Mouse (Mus musculus): ENCODE results near the gene Ube2i. TPM values are rescaled to one million over a fixed set of nuclear protein-coding genes. Genes with fewer than 3 reads are reported as not detected.
"Not testable (repeated sequence)": the region's sequence is repeated elsewhere in the genome, so short reads cannot be mapped to it uniquely, and the experiment has no call there.

Ube2i gene
- polyA plus RNA-seq, 1 experiment, result 102 TPM

DNA sequence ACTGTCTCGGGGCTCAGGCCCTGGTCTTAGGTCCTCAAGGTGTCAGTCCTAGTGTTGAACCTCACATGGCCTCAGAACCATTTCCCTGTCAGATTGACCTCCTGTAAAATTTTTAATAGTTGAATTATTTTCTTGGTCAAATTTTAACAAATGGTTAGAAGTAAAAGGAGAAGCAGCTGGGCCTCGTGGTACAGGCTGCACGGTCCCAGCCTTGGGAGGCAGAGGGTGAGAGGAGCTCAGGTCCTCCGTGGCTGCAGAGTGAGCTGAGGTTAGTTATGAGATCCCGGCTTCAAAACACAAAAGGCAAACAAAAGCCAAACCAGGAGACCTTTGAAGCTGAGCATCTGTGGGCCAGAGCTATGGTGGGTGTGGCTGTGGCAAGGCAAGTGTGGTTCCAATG is 46.4 kb downstream of the Ube2i start:
- Histone ChIP-seq H3K4me1 (ENCODE audit: control insufficient read depth, insufficient read depth, insufficient read length) (peaks cover 22% of the 10 kb centered on the region), H3K36me3 (ENCODE audit: control insufficient read depth, insufficient read depth, low read length) (peaks cover 22% of the 10 kb centered on the region), H3K27ac (ENCODE audit: insufficient read depth, low read length) (no peak overlapping the region), H3K4me3 (ENCODE audit: extremely low read depth, insufficient read depth, insufficient read length) (no peak overlapping the region), H3K27me3 (ENCODE audit: control insufficient read depth, insufficient read depth, low read length) (no peaks in the 10 kb centered on the region)
- DNase-seq (ENCODE audit: low read depth in 1 of 2, low spot score in 2 of 2), result no peak
- WGBS, result 80% methylated on average over 5 of the region's 5 CpGs
- TF ChIP-seq CTCF (IDR thresholded peaks at IDR 0.05; ENCODE audit: extremely low read depth, insufficient read depth, insufficient read length, insufficient replicate concordance) (no peak), POLR2A (IDR thresholded peaks at IDR 0.05; ENCODE audit: low read depth, low read length) (no peak)

DNA sequence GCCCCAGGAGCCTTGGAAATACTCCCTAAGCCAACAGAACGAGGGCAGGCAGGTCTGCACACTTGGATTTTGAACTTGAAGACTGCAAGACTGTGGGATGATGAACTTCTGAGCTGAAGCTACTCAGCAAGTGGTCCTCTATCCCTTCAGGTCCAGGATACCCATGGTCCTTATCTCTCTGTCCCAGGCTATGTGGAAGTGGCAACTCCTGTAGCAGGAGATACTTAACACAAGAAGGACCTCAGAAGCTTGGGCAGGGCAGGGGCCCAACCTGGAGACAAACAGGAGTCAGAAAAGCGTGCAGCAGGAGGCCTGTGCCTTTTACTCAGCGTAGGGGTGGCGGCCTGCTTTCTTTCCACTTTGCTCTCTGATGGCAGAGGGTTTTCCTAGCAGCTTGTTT is 48.8 kb downstream of the Ube2i start:
- H3K36me3 ChIP-seq (ENCODE audit: control insufficient read depth, insufficient read depth, low read length), result peaks cover 14% of the 10 kb centered on the region
- peaks cover 30% of the 10 kb centered on the region for H3K4me1 ChIP-seq (ENCODE audit: control insufficient read depth, insufficient read depth, insufficient read length)
- TF ChIP-seq CTCF (IDR thresholded peaks at IDR 0.05; ENCODE audit: extremely low read depth, insufficient read depth, insufficient read length, insufficient replicate concordance) (no peak), POLR2A (IDR thresholded peaks at IDR 0.05; ENCODE audit: low read depth, low read length) (no peak)
- H3K27me3 ChIP-seq (ENCODE audit: control insufficient read depth, insufficient read depth, low read length), result no peaks in the 10 kb centered on the region
- no peak overlapping the region for H3K4me3 ChIP-seq (ENCODE audit: extremely low read depth, insufficient read depth, insufficient read length)
- DNase-seq (ENCODE audit: low read depth in 1 of 2, low spot score in 2 of 2), result no peak
- WGBS, result 88% methylated on average over 4 of the region's 4 CpGs
- no peak overlapping the region for H3K27ac ChIP-seq (ENCODE audit: insufficient read depth, low read length)

DNA sequence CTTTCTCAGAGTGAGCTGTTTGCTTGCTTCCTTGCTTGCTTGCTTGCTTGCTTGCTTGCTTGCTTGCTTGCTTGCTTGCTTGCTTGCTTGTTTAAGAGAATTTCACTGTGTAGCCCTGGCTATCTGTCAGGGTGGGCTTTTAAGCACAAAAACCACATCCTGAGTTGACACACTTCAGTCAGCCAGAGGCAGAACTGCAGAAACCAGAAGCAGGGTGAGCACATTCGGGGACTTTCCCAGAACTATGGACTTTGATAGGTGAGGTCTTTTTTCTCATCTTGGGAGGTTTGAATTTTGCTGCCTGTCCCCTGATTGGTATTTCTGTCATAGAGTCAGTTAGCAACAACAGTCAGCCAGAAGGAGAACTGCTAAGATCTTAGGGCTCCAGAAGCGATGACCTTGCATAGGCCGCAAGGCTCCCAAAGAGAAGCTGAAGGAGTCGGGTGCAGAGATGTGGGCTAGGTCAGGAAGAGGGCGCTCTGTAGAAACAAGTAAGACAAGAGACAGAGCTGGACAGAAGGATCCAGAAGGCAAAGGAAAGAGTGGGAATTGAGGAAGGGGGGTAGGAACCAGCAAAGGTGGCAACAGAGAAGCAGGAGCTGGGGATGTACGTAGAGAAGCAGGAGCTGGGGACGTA is 49.7 kb downstream of the Ube2i start:
- H3K4me1 ChIP-seq (ENCODE audit: control insufficient read depth, insufficient read depth, insufficient read length), result peaks cover 34% of the 10 kb centered on the region
- H3K27ac ChIP-seq (ENCODE audit: insufficient read depth, low read length), result peak overlapping the region; percentile 72
- TF ChIP-seq CTCF (IDR thresholded peaks at IDR 0.05; ENCODE audit: extremely low read depth, insufficient read depth, insufficient read length, insufficient replicate concordance) (no peak), POLR2A (IDR thresholded peaks at IDR 0.05; ENCODE audit: low read depth, low read length) (no peak)
- DNase-seq (ENCODE audit: low read depth in 1 of 2, low spot score in 2 of 2), result peak; percentile 42 to 53
- peak overlapping the region; percentile 0; the same call in 1 of the 2 replicates for H3K4me3 ChIP-seq (ENCODE audit: extremely low read depth, insufficient read depth, insufficient read length)
- WGBS, result 58% methylated on average over 7 of the region's 7 CpGs
- no peaks in the 10 kb centered on the region for H3K27me3 ChIP-seq (ENCODE audit: control insufficient read depth, insufficient read depth, low read length)
- peaks cover 9% of the 10 kb centered on the region for H3K36me3 ChIP-seq (ENCODE audit: control insufficient read depth, insufficient read depth, low read length)

DNA sequence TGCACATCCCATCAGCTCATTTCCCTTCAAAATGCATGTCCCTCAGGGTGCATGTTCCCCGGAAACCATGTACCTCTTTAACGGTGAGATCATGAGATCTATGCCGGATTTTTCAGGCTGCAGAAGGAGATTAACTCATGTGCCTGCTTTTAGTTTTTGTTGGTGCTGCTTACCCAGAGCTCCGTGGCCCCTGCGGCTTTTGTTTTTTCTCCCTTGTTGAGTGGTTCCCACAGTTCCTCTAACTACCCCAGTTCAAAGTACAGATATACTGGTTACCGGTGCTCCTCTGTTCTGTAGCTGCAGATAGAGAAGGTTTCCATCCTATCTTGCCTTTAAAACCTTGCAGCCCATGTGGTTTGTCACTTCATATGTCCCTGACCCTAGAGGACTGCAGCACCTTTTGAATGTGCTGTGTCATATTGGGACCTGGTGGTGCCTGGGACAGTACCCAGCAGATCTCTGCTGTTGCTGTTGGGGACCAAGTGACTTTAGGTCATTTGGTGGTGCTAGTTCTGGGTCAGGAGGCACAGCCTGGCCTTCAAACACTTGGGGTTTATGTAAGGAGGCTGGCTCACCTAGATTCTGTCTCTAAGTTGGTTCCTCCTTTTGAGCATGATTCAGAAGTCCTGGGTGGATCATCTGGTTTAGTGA is 51.3 kb downstream of the Ube2i start:
- TF ChIP-seq POLR2A (IDR thresholded peaks at IDR 0.05; ENCODE audit: low read depth, low read length) (no peak), CTCF (IDR thresholded peaks at IDR 0.05; ENCODE audit: extremely low read depth, insufficient read depth, insufficient read length, insufficient replicate concordance) (no peak)
- peaks cover 34% of the 10 kb centered on the region for H3K4me1 ChIP-seq (ENCODE audit: control insufficient read depth, insufficient read depth, insufficient read length)
- 16% methylated on average over 6 of the region's 6 CpGs for WGBS

DNA sequence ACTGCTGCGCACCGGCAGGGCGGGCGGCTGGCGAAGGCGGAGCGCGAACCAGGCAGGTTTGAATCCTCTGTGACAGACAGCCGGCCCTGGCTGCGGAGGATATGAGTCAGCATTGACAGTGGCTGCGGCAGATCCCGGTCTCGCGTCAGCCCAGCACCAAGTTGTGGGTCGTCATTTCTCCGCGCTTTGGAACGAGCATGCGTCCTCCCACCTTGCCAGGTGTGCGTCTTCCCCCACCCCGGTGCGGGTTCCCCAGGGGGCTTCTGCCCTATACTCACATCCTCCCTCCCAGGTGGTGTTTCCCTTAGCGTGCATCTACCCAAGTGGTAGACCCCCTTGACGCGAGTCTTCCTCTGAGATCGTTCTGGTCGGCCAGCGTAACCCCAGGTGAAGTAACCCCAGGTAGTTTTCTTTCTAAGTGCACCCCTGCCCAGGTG is 51.9 kb downstream of the Ube2i start:
- DNase-seq (ENCODE audit: low read depth in 1 of 2, low spot score in 2 of 2); H3K36me3 ChIP-seq (ENCODE audit: control insufficient read depth, insufficient read depth, low read length); H3K27me3 ChIP-seq (ENCODE audit: control insufficient read depth, insufficient read depth, low read length): not testable (repeated sequence)
- 7% methylated on average over 17 of the region's 28 CpGs for WGBS
- peak overlapping the region; percentile 19; the same call in 1 of the 2 replicates for H3K4me3 ChIP-seq (ENCODE audit: extremely low read depth, insufficient read depth, insufficient read length)
- peaks cover 34% of the 10 kb centered on the region for H3K4me1 ChIP-seq (ENCODE audit: control insufficient read depth, insufficient read depth, insufficient read length)
- peak overlapping the region; percentile 71 for H3K27ac ChIP-seq (ENCODE audit: insufficient read depth, low read length)

More for the DNA sequence above, 51.3 kb downstream of the Ube2i start:
- Histone ChIP-seq H3K27me3 (ENCODE audit: control insufficient read depth, insufficient read depth, low read length) (no peaks in the 10 kb centered on the region), H3K4me3 (ENCODE audit: extremely low read depth, insufficient read depth, insufficient read length) (peak overlapping the region; percentile 19), H3K27ac (ENCODE audit: insufficient read depth, low read length) (peak overlapping the region; percentile 71), H3K36me3 (ENCODE audit: control insufficient read depth, insufficient read depth, low read length) (peaks cover 7% of the 10 kb centered on the region; the same call in 1 of the 2 replicates)
- DNase-seq (ENCODE audit: low read depth in 1 of 2, low spot score in 2 of 2), result no peak

DNA sequence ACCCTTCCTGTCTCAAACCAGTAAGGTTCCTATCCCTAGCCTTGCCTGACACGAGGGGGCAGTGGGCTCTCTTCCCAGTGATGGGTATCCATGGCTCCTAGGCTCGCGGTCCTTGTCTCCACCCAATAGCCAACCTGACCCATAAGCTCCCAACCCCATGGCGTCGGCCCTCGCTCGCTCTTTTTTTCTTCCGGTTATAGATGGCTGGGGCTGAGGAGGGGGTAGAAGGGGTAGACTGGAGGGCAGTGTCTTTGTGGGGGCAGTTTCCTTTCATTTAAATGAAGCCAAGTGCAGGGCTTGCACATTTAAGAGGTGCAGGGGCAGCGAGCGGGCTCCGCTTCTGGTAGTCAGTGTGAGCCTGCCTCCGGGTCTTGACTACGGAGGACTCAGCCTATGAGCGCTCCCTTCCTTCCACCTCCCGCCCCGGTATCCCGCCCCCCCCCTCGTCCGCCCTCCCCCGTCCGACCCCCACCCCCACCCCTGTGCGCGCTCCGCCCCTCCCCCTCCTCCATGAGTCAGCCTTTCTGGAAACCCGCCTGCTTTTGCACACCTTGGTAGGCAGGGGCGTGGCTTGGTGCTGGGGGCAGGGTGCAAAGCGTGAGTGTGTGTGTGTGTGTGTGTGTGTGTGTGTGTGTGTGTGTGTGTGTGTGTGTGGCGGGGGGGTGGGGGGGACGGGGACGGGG is 52.5 kb downstream of the Ube2i start:
- Histone ChIP-seq H3K36me3 (ENCODE audit: control insufficient read depth, insufficient read depth, low read length) (peaks cover 7% of the 10 kb centered on the region; the same call in 1 of the 2 replicates), H3K4me3 (ENCODE audit: extremely low read depth, insufficient read depth, insufficient read length) (peak overlapping the region; percentile 36), H3K4me1 (ENCODE audit: control insufficient read depth, insufficient read depth, insufficient read length) (peaks cover 34% of the 10 kb centered on the region), H3K27me3 (ENCODE audit: control insufficient read depth, insufficient read depth, low read length) (no peaks in the 10 kb centered on the region), H3K27ac (ENCODE audit: insufficient read depth, low read length) (no peak overlapping the region)
- WGBS, result 5% methylated on average over 17 of the region's 30 CpGs
- TF ChIP-seq POLR2A (IDR thresholded peaks at IDR 0.05; ENCODE audit: low read depth, low read length) (no peak; the same call in 1 of the 2 replicates), CTCF (IDR thresholded peaks at IDR 0.05; ENCODE audit: extremely low read depth, insufficient read depth, insufficient read length, insufficient replicate concordance) (no peak)
- DNase-seq (ENCODE audit: low read depth in 1 of 2, low spot score in 2 of 2), result peak in 1 of 2 experiments; percentile 40
